Mouse (Mus musculus) forelimb bud, embryonic 11.5 days (tissue): Measurements from ENCODE around the gene Mrpl21.

Source experiments
- DNase-seq: peaks from one replicate; pipeline ENCODE4 v3.0.0-alpha.2; 2012; ENCODE audit warnings: low read depth, low spot score

Mrpl21 gene

GRCm38 (mm10) chr19:3297775-3298174 is 15.1 kb downstream of the Mrpl21 start:
- no peak for DNase-seq

DNA sequence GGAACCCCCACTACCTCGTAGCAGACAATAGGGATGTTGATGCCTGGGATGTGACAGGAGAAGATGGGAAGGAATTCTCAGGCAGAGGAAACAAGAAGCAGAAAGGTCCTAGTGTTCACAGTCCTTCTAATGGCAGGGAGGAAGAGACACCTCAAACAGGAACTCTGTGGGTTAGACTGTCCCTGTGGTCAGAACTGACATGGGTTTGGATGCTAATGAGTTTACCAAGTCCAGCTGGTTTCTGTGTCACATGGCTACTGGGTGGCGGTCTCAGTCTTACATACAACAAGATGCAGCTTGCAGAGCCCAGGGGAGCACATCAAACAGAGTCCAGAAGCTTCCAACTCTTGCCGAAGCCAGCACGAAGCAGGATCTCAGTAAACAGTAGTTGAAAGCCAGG is 21.3 kb downstream of the Mrpl21 start:
- no peak for DNase-seq

DNA sequence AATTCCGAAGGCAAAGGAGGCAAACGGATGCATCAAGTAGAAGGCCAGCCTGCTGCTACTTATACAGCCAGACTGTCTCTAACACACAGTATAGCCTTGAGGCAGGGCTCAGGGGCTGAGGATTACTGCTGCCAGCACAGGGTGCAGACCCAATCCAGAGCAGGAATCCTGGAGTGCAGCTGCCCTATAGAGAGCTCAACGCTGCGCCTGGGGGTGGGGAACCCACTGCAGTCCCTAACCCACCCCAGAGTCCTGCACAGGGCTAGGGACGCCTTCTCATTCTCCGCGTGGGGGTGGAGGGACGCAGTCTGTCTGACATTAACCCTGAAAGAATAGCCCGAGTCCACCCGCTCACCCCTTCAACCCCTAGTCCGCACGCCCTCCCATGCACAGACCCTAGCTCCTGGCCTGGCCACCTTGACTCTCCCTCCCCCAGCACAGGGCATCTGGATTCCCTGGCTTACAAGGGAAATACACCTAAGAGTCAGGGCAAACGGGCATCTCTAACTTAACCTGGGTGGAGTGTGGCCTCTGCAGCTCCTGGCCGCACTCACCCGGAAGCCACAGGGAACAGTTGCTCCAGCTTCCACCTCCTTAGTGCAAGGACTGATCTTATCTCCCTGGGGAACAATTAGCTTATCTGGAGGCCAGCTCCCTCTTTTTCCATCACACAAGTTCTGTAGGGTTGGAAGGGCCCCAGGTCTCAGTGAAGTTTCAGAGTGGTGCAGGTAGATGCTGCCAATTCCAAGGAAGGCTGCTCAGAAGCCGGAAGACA is 24.7 kb downstream of the Mrpl21 start:
- DNase-seq: no peak

DNA sequence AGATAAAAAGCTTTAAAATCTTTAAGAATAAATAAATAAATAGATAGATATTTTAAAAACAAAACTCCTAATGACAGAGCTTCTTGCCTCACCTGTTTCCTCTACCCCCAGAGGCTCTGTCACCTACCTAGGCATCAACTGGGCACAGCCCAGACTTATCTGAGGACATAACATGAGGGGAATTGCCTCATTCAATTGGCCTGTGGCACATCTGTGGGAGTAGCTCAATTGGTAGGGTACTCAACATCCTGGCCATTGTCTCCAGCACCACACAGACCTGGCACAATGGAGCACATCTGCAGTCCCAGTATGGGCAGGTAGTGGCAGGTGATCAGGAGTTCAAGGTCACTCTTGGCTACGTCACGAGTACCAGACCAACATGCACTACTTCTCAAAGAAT is 36.6 kb downstream of the Mrpl21 start:
- DNase-seq: no peak

- DNase-seq: no peak
These were observed 37.4 kb downstream of the Mrpl21 start for GRCm38 (mm10) chr19:3320086-3320485.

DNA sequence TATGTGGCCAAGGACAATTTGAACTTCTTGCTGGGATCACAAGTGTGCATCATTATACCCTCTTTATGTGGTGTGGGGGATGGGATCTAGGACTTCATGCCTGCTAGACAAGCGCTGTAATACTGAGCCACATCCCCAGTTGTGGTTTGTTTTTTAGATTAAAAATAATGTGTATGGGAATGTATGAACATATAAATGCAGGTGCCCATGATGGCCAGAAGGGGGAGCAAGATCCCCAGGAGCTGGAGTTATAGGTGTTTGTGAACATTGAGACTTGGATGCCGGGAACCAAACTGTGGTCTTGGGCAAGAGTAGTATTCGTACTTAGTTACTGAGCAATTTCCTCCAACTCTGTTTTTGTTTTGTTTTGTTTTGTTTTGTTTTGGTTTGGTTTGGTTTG is 38.1 kb downstream of the Mrpl21 start:
- no peak for DNase-seq

DNA sequence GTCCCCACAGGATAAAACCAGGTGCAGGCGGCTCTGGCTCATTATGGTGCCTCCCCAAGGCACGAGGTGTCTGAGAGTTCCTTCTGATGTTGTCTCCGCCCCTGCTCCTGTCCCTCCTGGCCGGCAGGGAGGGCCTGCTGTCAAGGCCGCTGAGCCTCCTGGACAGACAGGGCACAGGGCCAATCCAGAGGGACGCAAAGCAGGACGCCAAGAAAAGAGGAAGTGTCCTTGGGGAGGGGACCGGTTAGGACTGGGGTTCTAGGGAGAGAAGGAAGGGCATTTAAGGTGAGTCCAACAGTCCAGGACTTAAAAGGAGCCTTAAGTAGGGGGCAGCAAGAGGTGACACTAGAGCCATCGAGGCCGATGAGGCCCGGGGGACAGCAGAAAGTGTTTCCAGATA is 38.9 kb downstream of the Mrpl21 start:
- DNase-seq: no peak

- DNase-seq: peak; percentile 24
These were observed 39.7 kb downstream of the Mrpl21 start, which contains the start of gene Cpt1a for GRCm38 (mm10) chr19:3322261-3322969. Gene Cpt1a (plus strand): TSS chr19:3322334.

GRCm38 (mm10) chr19:3323201-3323621 is 40.5 kb downstream of the Mrpl21 start:
- peak; percentile 53 for DNase-seq

DNA sequence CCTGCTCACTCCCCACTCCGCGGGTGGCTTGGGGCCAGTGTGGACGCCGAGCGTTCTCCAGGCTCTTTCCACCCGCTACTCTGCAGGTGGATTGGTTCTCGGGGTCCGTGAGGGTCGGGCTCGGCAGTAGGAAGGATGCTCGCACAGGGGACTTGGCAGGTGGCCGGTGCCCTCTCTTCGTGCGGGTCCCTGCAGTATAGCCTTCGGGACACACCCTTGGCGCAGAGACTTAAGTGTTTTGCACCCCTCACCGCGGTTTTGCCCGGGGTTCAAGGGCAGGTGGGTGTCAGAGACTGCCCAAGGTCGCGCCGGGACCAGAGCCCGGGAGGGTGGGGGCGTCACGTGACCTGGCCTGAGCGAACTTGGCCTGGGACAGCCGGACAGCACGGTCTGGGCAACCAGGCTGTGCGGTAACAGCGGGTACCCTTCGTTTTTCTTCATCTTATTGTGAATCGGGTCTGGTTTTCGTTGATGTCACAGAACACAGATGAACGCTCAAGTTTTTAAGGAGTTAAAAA is 41.1 kb downstream of the Mrpl21 start:
- no peak for DNase-seq

DNA sequence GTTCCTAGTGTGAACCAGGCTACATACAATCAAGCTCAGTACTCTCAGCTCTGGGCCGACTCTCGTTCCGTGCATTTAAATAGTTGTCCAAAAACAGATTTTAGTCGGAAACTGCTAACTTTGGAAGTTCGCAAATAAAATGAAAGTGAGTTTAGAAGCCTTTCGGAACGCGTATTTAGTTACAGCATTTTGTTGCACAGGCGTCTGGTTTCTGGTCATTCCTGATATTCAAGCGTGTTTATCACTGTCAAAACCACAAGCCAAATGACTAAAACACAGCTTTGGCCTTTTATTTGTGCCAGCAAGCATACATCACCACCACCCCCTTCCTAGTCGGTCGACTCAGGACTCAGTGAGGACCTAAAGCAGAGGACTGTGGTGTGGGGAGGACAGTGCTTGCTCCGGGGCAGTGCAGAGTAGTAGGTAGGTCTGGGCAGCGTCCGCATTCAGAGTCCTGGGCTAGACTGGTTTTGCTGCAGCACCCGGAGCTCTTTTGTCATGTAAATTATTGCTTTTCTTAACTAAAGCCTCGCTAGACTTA is 41.6 kb downstream of the Mrpl21 start:
- DNase-seq: peak; percentile 33

DNA sequence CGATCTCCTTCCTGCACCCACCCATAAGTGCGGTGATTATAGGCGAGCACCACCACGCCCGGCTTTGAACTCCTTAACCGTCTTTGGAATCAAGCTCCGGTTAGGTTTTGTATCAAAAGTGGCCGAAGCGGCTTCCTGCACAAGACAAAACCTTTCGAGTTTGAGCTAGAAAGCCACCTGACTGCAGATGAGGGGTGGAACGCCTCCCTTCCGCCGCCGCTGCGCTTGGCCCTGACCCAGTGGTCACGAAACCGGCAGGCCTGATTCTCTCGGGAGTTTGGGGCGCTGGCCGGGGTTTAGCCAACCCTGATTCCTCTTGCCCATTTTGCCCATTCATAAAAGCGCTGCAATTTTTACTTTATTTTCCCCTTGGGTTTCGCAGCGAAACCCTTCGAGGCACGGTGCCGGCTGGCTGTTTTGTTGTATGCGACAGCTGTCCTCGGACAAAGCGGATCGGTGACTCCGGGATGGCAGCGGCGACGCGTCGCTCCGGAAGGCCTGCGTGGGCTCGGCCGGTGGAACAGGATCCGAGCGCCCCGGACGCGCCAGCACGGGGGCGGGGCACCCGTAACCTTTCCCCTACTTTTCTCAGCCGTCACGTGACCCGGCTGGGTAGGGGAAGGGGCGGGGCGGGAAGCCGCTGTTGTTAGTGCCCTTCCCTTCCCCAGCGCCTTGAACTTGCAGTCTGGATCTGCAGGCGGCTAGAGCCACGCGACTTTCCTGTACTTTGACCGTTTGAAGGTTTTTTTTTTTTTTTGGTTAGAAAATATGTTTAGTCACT is 42.4 kb downstream of the Mrpl21 start:
- peak; percentile 89 for DNase-seq

GRCm38 (mm10) chr19:3325771-3326478 is 43.2 kb downstream of the Mrpl21 start:
- DNase-seq: no peak

GRCm38 (mm10) chr19:3326479-3327047 is 43.9 kb downstream of the Mrpl21 start:
- no peak for DNase-seq

- DNase-seq: no peak
These were observed 50.5 kb downstream of the Mrpl21 start for GRCm38 (mm10) chr19:3333247-3333646.

DNA sequence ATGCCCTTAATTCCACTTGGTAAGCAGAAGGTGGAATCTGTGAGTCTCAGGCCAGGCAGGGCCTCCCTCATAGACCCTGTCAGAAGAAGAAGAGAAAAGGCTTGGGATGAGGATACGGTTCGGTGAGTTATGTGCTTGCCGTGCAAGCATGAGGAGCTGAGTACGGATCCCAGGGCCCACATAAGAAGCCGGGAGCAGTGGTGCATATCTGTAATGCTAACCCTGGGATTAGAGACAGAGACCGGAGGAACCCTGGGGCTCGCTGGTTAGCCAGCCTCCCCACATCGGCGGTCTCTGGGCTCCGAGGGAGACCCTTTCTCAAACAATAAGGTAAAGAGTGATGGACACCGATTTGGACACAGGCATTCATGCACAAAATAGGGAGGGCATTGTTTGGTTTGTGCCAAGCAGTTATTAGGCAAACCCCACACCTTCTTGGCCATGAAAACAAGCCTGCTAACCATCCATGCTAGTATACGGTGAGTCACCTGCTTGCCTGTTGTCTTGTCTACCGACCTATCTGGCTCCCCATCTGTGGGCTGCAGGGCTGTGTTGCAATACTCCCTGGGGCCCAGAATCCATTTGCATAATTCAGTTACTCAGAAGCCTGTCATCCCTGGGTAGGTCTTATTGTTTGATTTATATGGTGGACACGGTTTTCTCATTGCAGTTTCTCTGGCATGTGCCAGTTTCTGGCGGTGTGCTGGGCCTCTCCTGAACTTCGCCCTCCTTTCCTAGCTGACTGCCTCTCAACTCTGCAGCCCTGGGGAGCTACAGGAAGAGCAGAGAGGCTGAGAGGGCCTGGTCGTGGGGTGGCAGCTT is 51.2 kb downstream of the Mrpl21 start:
- no peak for DNase-seq

- DNase-seq: no peak
These were observed 51.8 kb downstream of the Mrpl21 start for GRCm38 (mm10) chr19:3334550-3334949.

- DNase-seq: no peak
These were observed 53.2 kb downstream of the Mrpl21 start for GRCm38 (mm10) chr19:3335917-3336316.

GRCm38 (mm10) chr19:3336485-3337255 is 54.0 kb downstream of the Mrpl21 start:
- no peak for DNase-seq
